Mouse (Mus musculus): Measurements from ENCODE around the gene Rbpj.

The Rbpj gene

DNA sequence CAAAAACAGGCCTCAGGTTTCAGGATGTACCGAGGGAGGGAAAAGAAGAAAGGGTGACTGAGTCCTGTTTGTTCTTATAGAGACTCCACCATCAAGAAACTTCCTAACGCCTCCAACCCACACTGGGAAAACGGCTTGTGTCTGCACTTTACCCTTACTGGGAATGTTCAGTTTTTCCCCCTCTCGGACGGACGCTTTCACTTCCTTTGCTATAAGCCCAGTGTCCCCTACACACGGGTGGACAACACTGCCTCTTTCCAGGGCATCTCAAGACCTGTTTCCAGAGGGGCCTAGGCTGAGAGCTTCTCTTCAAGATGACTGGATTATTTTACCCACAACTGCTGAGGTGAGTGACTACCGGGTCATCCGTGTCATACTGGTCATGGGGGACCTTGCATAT is at the start of gene Rbpj:
Gene Rbpj, plus strand, starts transcription at position 270 of the 400 bp plus-strand sequence.
- no peak for DNase-seq (ENCODE audit: low read depth)

DNA sequence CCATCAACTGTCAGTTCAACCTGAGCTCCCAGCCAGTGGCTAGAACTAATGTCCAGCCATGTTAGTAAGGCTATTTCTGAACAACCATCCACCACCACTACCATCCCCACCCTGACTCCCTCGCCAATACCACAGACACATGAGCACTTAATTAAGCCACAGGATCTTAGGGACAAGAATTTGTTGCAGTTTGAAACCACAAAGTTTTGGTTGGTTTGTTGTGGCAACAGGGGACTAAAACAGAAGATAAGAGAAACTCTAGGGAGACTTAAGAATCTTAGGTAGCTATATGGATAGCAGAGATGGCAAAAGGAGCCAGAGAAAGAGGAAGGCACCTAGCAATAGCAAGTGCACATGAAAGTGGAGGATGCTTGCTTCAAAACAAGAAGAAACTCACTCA is 45.2 kb upstream of the Rbpj start:
- no peak for DNase-seq (ENCODE audit: low read depth)

DNA sequence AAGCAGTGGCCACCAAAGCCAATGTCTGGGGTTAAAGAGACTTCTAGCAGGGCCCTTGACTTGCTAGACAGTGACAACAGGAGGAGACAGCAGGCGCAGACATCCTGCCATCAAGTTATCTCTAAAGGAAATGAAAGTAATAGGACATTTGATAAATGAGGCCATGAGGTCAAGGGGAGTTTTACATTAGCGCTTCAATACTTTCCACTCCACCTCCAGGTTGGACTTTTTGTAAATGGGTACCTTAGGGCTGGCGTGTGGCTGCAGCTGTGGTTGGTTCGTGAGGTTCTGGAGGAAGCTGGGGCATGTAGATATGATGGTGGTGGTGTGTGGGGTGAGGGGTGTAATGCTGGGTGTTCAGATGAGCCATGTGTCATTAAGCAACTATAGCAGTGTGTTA is 44.7 kb upstream of the Rbpj start:
- no peak for DNase-seq (ENCODE audit: low read depth)

DNA sequence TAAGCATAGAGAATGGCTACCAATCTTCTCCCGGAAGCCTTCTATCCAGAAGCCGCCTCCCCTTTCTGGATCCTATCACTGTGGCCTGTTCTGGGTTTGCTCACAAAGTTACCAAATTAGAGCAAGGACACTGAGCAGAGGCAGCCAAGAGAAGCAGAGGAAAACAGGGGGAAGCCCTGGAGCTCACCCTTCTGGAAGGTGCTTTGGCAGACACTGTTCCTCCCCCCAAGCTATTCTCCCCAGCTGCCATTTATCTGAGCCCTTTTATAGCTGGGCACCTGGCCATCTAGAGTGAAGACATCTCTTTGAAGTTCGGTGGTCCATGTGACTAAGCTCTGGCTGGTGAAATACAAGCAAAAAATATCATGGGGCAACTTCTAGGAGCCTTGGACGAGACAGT is 38.5 kb upstream of the Rbpj start:
- peak; percentile 64 for DNase-seq (ENCODE audit: low read depth)

DNA sequence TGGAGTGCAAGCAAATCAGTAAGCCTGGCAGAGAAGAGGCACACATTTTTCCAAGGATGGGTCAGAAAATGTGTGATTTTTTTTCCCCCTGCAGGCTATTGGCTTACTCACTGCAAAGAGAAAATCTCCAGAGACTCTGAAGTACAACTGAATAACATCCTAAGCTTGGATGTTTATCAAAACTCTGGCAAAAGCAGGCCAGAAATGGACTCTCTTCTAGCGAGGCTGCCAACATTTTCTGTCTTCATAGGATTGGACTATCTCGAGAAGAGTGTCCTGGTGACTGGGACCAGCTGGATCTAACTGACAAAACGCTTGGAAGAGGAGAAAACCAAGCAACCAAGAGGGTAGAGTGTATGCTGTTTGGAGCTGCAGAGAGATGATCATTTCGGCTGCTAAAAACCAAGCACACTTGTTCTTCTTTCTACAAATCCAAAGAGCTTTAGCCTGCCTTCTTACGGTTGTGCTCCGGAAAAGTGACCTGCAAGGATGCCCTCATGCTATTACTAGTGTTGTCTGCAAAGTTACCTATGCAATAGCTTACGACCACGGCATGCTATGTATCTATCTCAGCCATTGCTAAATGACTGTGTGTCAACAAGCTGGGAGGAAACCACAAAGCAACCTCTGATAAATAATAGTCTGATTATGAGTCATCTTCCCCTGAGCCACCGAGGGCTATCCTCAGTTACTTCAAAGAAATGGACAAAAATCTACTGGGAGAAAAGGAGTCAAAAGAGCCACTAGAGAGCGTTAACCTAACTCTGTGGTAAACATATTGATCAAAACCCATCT is 36.1 kb upstream of the Rbpj start:
- DNase-seq (ENCODE audit: low read depth): peak; percentile 82

DNA sequence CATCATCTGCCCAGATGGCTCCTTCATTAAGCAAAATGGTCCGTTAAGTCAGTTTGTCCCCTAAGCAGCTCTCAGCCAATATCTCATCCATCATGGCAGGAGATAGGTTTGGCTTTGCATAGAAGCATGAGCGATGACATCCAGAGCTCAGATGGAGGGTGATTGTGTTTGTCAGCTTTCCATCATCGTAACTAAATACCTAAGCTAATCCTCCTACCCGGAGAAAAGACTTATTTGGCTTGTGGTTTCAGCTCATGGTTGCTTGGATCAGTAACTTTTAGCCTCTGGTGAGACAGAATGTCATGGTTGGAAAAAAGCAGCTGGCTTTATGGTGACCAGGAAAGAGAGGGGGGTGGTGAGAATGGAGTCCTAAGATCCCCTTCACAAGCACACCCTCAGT is 33.5 kb upstream of the Rbpj start:
- no peak for DNase-seq (ENCODE audit: low read depth)

DNA sequence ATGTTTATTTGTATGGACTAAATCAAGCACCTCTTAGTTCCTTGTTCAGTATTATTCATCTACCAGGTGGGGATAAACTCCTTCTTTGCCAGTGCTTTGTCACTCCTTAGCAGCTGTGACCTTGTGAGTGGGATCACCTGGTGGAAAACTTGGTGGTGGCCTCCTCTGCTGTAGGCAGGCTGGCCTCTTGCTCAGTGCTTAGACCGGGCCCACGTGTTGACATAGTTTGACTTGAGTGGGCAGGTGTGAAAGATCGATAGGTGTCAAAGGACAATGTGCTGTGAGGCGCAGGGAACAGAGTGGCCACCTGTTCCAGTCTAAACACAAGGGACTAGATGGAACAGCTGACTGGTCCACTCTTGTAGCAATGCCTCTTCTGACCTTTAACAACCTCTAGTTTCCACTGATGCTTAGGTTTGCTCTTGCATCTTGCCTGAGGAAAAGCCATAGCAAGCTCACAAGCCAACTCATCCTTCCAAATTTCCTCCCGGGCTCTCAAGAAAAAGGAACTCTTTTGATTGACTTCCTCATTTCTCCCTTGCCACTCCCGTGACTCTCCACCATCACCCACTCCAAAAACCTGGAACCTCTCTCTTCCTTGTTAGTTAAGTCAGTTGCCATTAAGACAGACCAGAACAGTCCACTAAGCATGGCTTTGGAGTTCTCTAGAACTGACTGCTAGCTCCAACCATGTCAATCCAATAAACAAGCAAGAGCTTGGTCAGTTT is 28.9 kb upstream of the Rbpj start:
- no peak for DNase-seq (ENCODE audit: low read depth)

DNA sequence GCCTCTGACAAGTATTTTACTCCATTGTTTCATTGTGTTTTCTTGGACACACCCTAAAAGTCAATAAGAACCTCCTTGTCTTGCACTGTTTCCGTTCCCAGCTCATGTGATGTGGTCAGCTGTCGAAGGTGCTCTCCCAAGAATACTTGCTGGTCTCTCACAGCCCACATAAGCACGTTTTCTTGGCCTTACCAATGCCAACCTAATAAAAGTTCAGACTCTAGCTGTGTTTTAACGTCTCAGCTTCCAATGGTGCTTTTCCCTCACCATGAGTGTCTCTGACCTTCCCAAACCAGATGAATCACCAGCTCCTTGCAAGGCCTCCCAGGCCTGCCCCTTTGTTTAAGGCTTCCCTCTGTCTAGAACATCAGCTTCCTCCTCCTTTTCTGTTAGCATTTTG is 28.2 kb upstream of the Rbpj start:
- peak; percentile 54 for DNase-seq (ENCODE audit: low read depth)

DNA sequence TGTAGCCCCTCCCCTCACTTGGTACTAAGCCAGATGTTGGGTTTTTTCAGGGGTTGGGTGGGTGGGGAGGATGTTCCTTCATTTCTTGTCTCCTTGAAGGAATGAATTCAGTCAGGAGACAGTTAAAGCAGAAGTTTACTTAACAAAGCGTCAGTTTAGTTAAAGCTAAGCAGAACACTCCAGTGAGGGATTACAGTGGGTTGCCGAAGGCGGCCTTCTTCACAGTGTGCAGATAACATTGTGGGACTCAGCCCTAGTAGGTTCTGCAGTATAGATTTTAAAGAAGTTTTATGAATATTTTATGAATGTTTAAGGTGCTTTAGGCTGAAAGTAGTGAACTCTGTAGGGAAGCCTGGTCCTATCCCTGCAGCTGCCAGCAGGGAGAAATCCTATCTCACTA is 27.7 kb upstream of the Rbpj start:
- DNase-seq (ENCODE audit: low read depth): no peak

DNA sequence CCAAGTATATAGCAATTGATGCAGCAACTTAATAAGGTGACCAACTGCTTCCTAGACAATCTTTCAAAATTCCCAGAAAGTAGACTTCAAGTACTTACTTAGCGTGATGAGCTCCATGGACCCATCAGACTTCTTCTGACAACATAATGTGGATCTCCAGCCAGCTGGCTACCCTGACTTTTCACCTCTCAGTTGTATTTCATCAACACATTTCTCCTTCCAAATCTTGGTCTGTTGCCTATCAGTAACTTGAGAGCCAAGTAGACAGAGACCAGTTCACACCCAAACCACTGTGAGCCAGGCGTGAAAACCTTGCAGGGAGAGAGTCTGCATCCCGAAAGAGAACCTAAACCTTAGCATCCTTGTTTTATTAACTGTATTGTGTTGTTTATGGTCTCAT is 26.3 kb upstream of the Rbpj start:
- DNase-seq (ENCODE audit: low read depth): no peak

DNA sequence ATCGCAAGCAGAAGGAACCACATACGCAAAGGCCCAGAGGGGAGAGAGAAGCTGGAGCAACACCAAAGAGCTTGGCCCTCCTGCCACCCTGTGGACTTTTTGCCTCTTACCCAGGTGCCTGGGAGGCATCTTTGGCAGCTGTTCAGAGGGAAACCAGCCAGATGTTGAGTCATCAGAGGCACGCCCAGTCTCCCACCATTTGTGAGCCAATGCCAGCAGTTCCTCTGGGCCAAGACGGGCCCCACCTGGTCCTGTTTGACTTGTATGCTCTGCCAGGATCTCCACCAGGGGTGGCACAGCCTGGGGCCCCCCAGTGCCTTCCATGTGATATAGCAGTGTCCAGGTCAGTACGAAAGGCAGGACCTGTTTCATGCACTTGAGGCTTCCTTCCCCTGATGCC is 21.9 kb upstream of the Rbpj start:
- DNase-seq (ENCODE audit: low read depth): peak; percentile 80

DNA sequence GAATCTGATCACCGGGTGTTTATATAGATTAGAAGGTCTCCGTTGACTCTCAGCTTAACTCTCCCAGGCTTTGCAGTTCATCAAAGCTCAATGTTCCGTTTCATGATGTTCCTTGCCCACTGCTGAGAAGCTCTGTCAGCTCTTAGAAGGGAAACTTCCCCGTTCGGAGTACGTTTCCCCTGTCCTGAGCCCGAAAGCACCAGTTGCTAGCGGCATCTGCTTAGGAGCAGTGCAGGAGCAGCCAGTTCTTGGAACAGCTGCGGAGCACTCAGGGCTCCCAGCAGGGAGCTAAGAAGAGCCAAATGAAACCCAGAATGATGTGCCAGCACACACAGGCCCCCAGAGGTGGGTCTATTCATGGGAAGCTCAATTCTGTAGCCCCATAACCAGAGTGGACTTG is 15.0 kb upstream of the Rbpj start:
- DNase-seq (ENCODE audit: low read depth): no peak

DNA sequence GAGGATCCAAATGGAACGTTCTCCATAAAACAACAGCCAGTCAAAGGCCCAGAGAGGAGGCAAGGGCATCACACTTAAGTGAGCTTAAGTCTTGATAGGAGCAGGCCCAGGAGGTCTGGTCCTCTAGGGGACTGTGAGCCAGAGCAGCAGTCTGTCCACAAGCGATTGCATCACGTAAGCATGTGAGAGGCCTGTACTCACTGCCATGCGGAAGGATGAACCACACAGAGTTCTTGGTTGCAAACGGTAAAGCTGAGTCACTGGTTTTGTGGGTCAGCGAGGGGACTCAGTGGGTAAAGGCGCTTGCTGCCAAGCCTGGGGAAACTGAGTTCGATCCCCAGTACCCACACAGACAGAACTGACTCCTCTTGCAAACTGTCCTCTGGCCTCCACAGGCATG is 14.1 kb upstream of the Rbpj start:
- peak; percentile 60 for DNase-seq (ENCODE audit: low read depth)

DNA sequence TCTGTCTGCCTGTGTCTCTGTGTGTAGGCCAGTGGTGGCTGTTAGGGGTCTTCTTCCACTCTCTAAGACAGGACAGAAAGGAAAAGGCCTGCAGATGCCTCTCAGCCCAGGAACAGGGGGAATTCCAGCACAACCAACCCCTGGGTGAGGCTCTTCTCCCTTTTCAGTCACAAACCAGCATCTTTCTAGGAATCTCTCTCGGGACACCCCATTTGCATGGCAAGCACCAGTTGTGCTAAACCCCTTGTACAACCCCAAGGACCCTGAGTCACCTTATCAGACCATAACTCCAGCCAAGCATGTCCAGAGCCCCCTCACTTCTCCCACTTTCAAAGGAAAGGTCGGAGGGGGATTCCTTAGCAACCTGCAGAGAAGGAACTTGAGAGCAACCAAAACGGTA is 13.0 kb upstream of the Rbpj start:
- DNase-seq (ENCODE audit: low read depth): no peak

DNA sequence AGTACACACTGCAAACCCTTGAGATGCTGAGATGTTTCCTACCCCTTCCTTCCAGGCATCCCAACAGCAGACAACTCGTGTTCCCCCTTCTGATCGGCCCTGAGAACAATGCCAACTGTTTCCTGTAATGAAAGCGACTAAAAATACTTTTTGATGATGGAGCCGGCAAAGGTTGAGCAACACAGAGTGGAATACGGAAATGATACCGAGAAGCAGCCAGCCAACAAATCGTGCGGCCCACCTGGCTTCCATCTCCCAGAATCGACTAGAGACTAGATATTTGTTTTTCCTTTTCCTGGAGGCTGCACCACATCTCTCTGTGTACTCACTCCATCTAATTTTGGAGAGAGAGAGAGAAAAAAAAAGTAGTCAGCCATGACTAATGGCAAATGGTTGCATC is 11.2 kb upstream of the Rbpj start:
- DNase-seq (ENCODE audit: low read depth): peak; percentile 52

DNA sequence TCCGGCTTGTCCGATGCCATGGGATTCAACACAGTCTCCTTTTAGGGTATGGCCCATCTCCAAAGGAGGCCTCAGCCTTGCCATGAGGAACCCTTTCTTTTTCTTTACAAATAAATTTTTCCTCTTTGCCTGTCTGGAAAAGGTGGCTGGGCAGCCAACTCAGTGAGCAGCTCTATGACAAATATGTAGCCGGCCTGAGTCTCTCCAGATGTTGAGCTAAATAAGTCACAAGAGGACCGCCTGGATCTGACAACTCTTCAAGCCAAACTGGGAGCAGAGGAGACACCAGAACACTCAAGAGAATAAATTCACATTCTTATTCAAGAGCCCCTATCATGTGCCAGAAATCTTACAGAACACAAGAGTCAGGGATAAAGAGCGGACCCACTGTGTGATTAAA is 10.5 kb upstream of the Rbpj start:
- DNase-seq (ENCODE audit: low read depth): no peak

DNA sequence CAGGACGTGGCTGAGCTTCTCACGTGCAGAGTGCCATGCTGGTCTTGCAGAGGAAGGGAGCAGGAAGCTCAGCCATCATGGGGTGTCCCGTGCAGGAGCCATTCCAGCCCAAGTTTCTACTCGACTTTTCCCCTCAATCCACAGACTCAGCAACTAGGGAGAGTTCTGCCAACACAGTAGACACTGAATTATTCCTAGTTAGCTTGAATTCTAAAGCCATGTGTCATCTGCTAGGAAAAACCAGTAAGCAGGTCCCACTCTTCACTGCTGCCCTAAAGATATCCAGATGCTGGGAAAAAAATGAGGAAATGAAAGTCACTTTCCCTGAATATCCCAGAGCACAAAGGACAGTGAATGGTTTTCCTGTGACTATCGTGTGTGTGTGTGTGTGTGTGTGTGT is 5.8 kb upstream of the Rbpj start:
- peak; percentile 76 for DNase-seq (ENCODE audit: low read depth)

DNA sequence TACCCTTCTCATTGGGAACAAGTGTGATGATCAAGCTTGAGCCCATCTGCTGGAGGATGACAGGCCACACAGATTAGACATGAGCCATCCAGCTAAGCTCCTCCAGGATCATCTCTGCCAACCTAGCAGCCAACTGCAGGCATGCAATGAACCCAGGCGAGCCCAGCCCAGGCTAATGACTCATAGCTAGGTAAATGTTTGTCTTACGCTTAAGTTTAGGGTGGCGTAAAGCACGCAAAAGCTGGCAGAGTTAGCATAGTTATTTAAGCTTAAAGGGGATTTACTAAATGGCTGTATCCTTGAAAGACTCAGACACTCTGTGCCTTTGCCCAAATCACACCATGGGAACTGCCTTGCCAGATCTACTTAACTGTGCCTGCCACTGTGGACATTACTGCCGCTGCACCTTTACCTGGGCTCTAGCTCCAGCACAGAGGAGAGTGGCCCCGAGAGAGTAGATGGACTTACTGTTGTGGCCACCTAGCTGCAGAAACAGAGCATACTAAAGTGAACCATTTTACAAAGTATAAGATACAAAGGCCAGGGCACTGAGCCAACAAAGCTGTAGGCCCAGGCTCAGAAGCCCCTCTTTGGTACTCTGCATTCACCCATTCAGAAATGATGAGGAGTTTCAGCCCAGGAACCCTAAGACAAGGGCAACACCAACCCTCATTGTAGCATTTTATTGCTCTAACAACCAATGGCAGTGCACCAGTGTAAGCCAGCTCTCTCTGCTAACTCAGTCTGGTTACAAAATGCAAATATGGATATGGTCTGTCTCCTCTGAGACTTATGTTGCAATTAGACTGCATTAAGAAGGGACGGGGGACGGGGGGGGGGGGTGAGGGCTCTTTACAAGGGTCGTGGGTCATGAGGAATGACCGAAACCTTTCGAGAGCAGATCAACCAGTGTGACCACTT is 2.6 kb upstream of the Rbpj start:
- DNase-seq (ENCODE audit: low read depth): no peak

DNA sequence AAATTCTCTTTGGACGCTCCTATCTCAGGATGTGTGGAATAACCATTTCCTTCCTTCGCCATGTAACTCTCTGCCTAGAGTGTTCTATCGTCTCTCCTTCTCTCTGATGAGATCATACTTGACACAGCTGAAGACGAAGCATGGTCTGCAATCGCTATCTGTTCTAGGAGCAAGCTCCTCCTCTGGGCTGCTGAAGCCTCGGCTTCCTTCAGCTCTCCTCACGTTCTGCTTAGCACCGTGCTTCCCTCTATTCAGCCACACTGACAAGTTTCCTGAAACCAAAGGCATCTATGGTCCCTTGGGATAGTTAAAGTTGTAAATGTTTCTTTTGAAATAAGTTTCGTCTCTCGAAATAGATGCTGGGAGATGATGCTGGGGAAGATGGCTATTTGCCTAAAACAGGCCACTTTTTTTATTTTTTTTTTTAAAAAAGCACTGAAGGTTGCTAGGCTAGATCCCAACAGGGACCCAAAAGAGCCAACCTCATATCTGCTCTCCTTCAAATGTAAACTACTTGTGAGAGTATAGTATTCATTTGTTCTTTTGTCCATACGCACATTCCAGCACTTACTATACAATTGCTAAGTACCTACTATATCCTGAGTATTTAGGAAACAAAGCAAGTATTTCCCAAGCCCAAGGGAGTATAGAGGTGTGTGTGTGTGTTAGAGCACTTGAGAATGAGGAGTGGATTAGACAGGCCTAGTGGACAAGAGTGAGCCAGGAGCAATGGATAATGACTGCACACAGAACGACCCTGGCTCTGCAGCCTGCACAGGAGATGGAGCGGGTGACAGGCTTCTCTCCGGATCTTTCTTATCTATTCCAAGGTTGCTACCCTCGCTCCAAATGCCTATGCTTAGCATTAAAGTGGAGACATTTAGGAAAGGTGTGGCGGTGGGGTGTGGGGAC is 726 bp downstream of the Rbpj start:
- DNase-seq (ENCODE audit: low read depth): no peak

DNA sequence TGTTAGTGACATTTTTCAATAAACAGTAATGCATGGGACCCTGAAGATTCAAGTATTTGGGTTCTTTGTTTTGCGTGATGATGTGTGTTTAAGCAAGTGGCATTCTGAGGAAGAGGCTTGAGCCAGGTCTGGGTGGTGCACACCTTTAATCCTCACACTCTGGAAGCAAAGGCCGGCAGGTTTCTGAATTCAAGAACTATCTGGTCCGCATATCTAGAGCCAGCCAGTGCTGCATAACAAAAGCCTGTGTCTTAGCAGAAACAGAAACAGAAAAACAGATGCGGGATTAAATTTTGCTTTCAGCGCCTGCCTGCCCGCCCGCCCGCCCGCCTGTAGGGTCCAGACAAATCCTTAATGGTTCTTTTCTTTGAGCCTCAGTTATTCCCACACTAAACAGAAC is 1.6 kb downstream of the Rbpj start:
- DNase-seq (ENCODE audit: low read depth): no peak

DNA sequence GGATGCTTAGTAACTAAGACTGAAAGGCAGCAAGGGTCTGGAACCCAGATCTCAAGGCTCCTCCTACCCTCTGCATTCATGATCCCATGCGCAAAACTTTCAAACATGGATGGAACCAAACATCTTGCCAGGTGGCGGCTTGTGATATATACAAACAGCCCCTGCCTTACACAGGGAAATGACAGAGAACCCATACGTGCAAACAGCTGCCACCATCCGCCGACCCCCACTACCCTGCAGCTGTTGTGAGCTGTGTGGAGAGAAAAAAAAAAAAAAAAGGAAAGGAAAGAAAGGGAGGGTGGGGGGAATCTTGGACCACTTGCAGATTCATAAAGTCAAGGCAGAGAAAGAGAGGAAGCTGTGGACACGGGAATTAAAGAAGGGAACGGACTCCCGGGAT is 2.4 kb downstream of the Rbpj start:
- DNase-seq (ENCODE audit: low read depth): no peak
